Mouse (Mus musculus) hematopoietic stem cell, adult 5-6 weeks (primary cell): ENCODE results near the gene Lgals3bp. TPM values are rescaled to one million over a fixed set of nuclear protein-coding genes. Genes with fewer than 3 reads are reported as not detected.

Source experiments
- ATAC-seq, 2 experiments: fragments of 125-278 bp in 1 of 2; replicated peaks in 1 of 2; 2 replicates each; pipeline ENCODE4 v1.8.0; 2016 to 2017; ENCODE audit warnings: inconsistent platforms in 2 of 2, mild to moderate bottlenecking in 2 of 2, moderate number of reproducible peaks in 2 of 2, low read depth in 1 of 2, moderate TSS enrichment in 1 of 2; ENCODE audit not compliant: low FRiP score in 2 of 2, poor library complexity in 2 of 2, severe bottlenecking in 2 of 2, insufficient read depth in 1 of 2, low TSS enrichment in 1 of 2
- total RNA-seq: library from RNA; stranded (forward); fragments of 172-1452, 232-1000 nt; gene quantifications from 2 replicates; pipeline ENCODE4 v1.2.3, GENCODE M21; 2017

Lgals3bp gene
- total RNA-seq, 1 experiment from 2014 or later: 164 TPM

GRCm38 (mm10) chr11:118375881-118376280 lies 26.0 kb downstream of the Lgals3bp start:
- no peak for ATAC-seq

DNA sequence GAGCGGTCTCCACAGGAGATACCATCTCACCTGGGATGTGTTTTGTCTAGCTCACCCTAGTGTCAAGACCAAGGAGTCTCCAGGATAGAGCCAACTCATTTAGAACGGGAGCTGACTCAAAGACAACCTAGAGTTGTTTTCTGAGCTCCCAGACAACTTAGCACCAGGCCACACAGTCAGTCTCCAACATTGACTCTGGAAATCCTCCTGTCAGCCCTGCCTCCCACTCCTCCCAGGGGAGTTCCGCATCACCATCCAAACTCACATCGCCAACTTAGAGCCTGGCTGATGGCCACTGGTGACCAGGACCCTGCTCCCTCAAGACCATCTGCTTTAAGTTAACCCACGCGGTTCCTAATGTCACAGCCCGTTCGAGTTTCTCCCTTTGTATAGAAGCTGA lies 26.4 kb downstream of the Lgals3bp start:
- no peak for ATAC-seq

- ATAC-seq: no peak
Measured at GRCm38 (mm10) chr11:118375006-118375405, 26.9 kb downstream of the Lgals3bp start.

DNA sequence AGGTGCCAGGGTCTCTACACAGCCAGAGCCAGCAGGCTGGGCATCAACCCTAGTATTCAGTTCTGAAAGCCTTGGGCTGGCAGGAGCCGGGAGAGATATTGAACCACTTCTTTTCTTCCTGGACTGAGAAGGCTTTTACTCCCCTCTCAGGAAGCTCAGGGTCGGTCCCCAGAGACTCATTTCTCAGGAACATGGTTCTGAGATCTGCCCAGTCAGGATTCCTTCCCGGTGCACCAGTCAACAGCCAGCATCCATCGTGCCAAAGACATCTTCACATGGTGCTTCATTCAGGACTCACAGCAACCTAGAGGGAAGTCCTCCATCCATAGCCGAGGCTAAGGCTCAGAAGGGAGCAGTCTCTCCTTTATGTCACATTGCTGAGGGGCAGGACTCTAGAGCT lies 27.4 kb downstream of the Lgals3bp start:
- no peak for ATAC-seq

GRCm38 (mm10) chr11:118372641-118373040 lies 29.3 kb downstream of the Lgals3bp start:
- no peak for ATAC-seq

GRCm38 (mm10) chr11:118371876-118372275 lies 30.0 kb downstream of the Lgals3bp start:
- ATAC-seq: no peak

DNA sequence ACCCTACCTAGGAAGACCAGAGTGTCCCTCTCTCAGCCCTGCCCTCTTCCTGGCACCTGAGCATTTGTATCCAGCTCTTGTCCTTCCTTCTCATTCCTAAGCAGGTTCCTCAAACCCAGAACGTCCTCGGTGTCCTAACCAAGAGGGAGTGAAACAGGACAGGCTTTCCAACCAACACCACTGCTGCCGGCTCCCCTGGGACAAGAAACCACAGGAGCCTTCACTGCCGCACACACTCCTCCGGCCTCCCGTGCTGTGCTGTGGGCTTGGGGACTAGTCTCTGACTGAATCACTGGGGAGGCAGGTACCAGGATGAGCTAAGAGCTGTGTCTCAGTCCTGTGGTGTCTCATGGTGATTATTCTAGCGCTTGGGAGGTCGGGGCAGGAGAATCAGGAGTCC lies 32.2 kb downstream of the Lgals3bp start:
- no peak for ATAC-seq

- ATAC-seq: no peak
Measured at GRCm38 (mm10) chr11:118369251-118369650, 32.6 kb downstream of the Lgals3bp start.

DNA sequence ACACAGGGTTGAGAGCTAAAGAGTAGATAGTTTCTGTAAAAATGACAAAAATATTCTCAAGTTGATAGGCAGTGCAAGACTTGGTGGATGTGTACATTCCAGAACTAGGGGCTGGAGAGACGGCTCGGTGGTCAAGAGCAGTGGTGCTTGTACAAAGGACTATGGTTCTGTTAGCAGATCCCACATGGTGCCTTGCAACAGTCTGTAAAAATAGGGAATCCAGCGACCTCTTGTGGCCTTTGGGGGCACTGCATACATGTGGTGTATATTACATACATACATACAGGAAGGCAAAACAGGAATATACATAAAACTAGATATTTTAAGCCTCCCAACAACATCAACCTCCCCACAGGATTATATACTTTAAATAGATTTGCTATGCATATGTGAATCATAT lies 33.6 kb downstream of the Lgals3bp start:
- no peak for ATAC-seq

- no peak for ATAC-seq
Measured at GRCm38 (mm10) chr11:118366559-118366958, 35.3 kb downstream of the Lgals3bp start.

DNA sequence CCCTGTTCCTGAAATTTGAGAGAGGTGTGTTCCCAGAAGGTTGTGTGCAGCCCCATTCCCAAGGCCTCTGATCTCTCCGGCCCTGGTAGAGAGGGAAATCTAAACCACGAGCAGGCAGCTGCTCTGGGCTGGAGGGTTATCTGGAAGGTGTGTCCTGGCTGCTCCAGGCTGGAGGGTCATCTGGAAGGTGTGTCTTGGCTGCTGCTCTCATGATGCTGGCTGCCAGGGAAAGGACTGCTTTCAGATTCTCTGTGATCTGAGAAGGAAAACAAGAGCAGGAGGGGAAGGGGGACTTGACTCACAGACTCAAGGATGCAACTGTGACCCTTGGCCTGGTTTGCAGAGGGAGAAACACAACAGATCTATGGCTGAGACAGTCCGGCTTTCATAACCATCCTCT lies 35.8 kb downstream of the Lgals3bp start:
- ATAC-seq: no peak

DNA sequence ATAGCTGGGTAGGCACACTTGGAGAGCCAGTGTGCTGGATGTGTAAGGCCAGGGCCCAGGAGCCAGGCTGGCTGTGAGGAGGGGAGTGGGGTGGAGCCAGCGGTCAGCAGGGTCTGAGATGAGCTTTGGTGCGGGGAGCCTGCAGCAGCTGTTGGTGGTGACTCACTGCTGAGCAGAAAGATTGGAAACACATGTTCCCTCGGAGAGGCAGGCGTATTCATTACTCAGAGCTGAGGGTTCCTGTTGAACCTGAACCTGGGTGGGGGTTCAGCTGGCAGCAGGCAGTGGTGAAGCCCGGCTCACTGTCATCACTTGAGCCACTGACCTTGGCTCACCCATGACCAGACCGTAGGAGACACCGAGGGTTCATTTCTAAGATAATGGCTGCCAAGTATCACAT lies 36.7 kb downstream of the Lgals3bp start:
- ATAC-seq: no peak

DNA sequence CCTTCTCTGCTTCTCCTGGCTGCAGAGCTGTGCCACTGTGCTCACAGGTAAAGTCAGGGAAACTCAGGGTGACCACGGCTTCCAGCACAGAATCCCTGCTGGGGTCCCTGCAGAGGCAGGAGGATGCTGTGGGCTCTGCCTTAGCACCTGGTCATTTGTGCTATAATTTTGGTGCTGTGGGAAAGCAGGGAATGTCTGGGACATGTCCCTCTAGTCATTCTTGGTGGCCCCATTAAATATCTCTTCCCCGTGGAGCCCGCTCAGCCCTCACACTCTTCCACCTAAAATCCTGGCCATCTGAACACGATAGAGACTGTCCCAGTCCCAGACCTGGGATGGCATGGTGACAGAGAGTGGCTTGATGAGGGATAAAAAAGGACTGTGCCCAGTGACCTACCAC lies 37.9 kb downstream of the Lgals3bp start:
- no peak for ATAC-seq

DNA sequence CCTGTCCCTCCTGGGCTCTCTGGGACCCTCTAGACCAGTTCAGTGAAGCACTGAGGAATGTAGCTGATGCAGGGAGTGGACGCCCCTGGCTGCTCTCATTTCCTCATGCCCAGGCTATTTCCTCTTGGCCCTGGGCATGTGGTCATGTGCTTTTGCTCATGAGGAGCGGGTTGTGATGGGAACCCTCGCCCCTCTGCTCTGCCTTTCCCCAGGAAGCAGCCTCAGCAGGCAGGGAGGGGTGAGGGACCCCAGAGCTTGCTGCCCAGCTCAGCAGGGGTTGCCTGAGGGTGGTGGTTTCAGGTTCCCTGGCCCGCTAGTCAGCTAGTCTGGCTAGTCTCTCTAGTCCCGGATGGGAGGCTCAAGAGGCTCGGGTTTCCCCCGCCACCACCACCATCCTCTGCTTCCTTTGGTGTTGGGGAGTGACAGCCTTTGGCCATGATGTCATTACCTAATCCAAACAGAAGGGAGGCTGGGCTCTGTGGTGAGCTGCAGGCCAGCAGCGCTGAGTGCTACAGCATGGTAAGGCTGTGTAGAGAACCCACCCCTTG lies 38.8 kb downstream of the Lgals3bp start:
- ATAC-seq: peak; percentile 78 to 86

- no peak for ATAC-seq
Measured at GRCm38 (mm10) chr11:118362501-118362900, 39.4 kb downstream of the Lgals3bp start.

GRCm38 (mm10) chr11:118360907-118361341 lies 41.0 kb downstream of the Lgals3bp start:
- no peak for ATAC-seq

DNA sequence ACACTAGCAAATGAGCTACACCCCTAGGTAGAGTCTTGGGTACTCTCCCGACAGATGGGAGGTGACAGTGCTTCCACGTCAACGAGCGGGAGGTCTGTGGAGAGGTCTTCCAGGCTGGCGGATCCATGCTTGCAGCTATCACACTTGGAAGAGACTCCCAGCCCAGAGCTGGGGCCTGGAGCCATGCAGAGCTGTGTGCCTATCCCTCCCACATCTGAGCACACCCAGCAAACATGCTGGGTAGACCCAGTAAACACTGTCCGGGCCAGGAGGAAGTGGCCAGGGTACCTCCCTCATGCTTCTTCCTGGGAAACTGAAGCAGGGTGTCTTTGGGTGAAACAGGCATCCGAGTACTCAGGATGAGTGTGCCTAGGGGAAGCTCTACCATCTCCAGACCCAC lies 41.4 kb downstream of the Lgals3bp start:
- ATAC-seq: no peak

- no peak for ATAC-seq
Measured at GRCm38 (mm10) chr11:118355640-118356039, 46.3 kb downstream of the Lgals3bp start, which contains the start of gene Timp2. Timp2 (minus strand) TSS chr11:118355740.

GRCm38 (mm10) chr11:118355205-118355604 lies 46.7 kb downstream of the Lgals3bp start:
- peak; percentile 84 to 88 for ATAC-seq
